Mouse (Mus musculus) stomach, embryonic 16.5 days (tissue): ENCODE measurements around the gene Ube2c. TPM values are rescaled to one million over a fixed set of nuclear protein-coding genes. Genes with fewer than 3 reads are reported as not detected.
"Not testable (repeated sequence)": the region's sequence is repeated elsewhere in the genome, so short reads cannot be mapped to it uniquely, and the experiment has no call there.

Experiments
- ATAC-seq: fragments of 200-750 bp; cut with Nextera tagmentation; 2 replicates; pipeline ENCODE4 v1.8.0; 2017; ENCODE audit warnings: moderate number of reproducible peaks, moderate TSS enrichment; ENCODE audit not compliant: insufficient read depth, low FRiP score
- H3K27ac ChIP-seq: fragments of 300-500 bp; sonication (generic); 2 replicates; pipeline ENCODE4 v1.5.1; 2014; ENCODE audit warnings: low read length
- H3K27me3 ChIP-seq: fragments of 300-500 bp; sonication (generic); 2 replicates; pipeline ENCODE4 v1.6.1; 2014; ENCODE audit warnings: low read length, control low read depth, mixed read lengths; ENCODE audit not compliant: control insufficient read depth, insufficient read depth
- H3K36me3 ChIP-seq: fragments of 300-500 bp; sonication (generic); 2 replicates; pipeline ENCODE4 v1.6.1; 2014; ENCODE audit warnings: low read length; ENCODE audit not compliant: control insufficient read depth, insufficient read depth
- H3K4me1 ChIP-seq: fragments of 300-500 bp; sonication (generic); 2 replicates; pipeline ENCODE4 v1.6.1; 2014; ENCODE audit warnings: low read length, control low read depth, mixed read lengths; ENCODE audit not compliant: control insufficient read depth, insufficient read depth
- H3K4me2 ChIP-seq: fragments of 300-500 bp; sonication (generic); 2 replicates; pipeline ENCODE4 v1.6.1; 2014; ENCODE audit warnings: low read depth, low read length, mixed read lengths
- H3K4me3 ChIP-seq: fragments of 300-500 bp; sonication (generic); replicated peaks from 2 replicates; pipeline ENCODE4 v1.5.1; 2014; ENCODE audit warnings: mild to moderate bottlenecking, low read length
- H3K9ac ChIP-seq: fragments of 300-500 bp; sonication (generic); 2 replicates; pipeline ENCODE4 v1.6.1; 2014; ENCODE audit warnings: low read length
- H3K9me3 ChIP-seq: fragments of 300-500 bp; sonication (generic); replicated peaks from 2 replicates; pipeline ENCODE4 v1.6.1; 2016; ENCODE audit warnings: low read length, control low read depth; ENCODE audit not compliant: control insufficient read depth
- WGBS: fragments of 180-500 bp; shearing (Covaris S2); extraction: QIAGEN DNeasy Blood & Tissue Kit; methylation state at CpG from one replicate; pipeline ENCODE4 v1.1.7; 2014; 5-methylcytosine and 5-hydroxymethylcytosine counted together
- polyA plus RNA-seq: library from polyadenylated mRNA; unstranded; fragments of >200 nt; fragmentation: Nextera tagmentation; extraction: Ambion mirVana; gene quantifications from 2 replicates; pipeline ENCODE4 v1.2.1, GENCODE M21; 2015

The Ube2c gene
- polyA plus RNA-seq, 1 experiment from 2014 or later = 335 TPM

DNA sequence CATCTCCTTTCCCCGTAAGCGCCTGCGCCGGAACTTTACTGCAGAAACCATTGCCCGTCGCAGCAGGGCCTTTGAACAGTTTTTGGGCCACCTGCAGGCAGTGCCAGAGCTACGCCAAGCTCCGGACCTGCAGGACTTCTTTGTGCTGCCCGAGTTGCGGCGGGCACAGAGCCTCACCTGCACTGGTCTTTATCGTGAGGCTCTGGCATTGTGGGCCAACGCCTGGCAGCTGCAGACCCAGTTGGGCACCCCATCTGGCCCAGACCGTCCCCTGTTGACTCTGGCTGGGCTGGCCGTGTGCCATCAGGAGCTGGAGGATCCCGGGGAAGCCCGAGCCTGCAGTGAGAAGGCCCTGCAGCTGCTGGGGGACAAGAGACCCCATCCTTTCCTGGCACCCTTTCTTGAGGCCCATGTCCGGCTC is 22.2 kb downstream of the Ube2c start:
- Histone ChIP-seq H3K4me2 (no peak overlapping the region), H3K9me3 (no peaks in the 10 kb centered on the region), H3K27ac (no peak overlapping the region), H3K4me3 (no peak overlapping the region), H3K27me3 (no peaks in the 10 kb centered on the region), H3K36me3 (peaks cover 11% of the 10 kb centered on the region; the same call in 1 of the 2 replicates), H3K9ac (no peak overlapping the region), H3K4me1 (peaks cover 9% of the 10 kb centered on the region)
- whole genome bisulfite sequencing = 91% methylated on average over 18 of the region's 18 CpGs
- no peak for ATAC-seq

GRCm38 (mm10) chr2:164792400-164793190 is 22.9 kb downstream of the Ube2c start:
- H3K4me1 ChIP-seq = peaks cover 4% of the 10 kb centered on the region; the same call in 1 of the 2 replicates
- no peaks in the 10 kb centered on the region for H3K27me3 ChIP-seq
- no peaks in the 10 kb centered on the region for H3K9me3 ChIP-seq
- no peak overlapping the region for H3K27ac ChIP-seq
- no peak overlapping the region for H3K9ac ChIP-seq
- 92% methylated on average over 12 of the region's 12 CpGs for WGBS
- peaks cover 11% of the 10 kb centered on the region; the same call in 1 of the 2 replicates for H3K36me3 ChIP-seq
- H3K4me2 ChIP-seq = no peak overlapping the region
- no peak overlapping the region for H3K4me3 ChIP-seq
- no peak for ATAC-seq

DNA sequence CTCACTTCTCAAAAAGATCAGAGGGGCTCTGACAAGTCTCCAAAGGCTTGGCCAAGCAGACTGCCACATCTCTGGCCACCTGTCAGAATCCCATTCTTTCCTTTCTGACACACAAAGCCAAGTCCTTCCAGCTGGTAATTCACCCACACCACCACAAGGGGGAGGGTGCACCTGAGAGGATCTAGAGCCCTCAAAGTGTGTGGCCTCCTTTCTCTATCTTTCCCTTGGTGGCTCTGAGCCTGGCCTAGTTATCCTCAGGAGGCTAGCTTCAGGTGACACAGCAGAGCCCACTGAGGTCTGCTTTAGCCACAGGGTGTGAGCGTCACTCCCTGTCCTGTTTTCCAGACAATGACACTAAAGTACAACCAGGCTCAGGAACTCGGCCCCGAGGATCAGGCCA is 23.5 kb downstream of the Ube2c start:
- Histone ChIP-seq H3K9ac (no peak overlapping the region), H3K36me3 (peaks cover 16% of the 10 kb centered on the region; the same call in 1 of the 2 replicates), H3K4me3 (no peak overlapping the region), H3K27me3 (no peaks in the 10 kb centered on the region), H3K27ac (no peak overlapping the region), H3K9me3 (no peaks in the 10 kb centered on the region), H3K4me2 (no peak overlapping the region), H3K4me1 (peaks cover 2% of the 10 kb centered on the region; the same call in 1 of the 2 replicates)
- no peak for ATAC-seq
- 76% methylated on average over 3 of the region's 3 CpGs for WGBS

GRCm38 (mm10) chr2:164793772-164794171 is 24.1 kb downstream of the Ube2c start:
- no peak for ATAC-seq
- Histone ChIP-seq H3K27ac (no peak overlapping the region), H3K4me1 (no peaks in the 10 kb centered on the region), H3K4me2 (no peak overlapping the region), H3K36me3 (peaks cover 16% of the 10 kb centered on the region; the same call in 1 of the 2 replicates), H3K9ac (no peak overlapping the region), H3K4me3 (no peak overlapping the region), H3K27me3 (no peaks in the 10 kb centered on the region), H3K9me3 (no peaks in the 10 kb centered on the region)
- 89% methylated on average over 2 of the region's 2 CpGs for WGBS

DNA sequence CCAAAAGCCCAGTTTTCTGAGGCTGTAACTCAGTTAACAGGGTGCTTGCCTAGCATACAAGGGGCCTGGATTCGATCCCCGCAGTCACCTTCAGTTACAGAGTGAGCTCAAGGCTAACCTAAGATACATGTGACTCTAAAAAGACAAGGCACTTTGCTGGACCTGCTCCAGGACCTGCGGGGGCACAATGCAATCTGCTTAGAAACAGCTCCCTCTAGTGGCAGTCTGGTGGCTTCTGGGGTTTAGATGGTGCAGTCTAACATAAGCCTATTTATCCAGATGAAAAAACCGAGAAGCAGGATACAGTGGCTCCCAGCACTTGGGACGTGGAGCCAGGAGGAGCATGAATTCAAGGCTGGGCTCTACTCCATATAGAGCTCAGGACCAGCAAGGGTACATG is 24.6 kb downstream of the Ube2c start:
- Histone ChIP-seq H3K4me2 (no peak overlapping the region), H3K4me3 (no peak overlapping the region), H3K27ac (no peak overlapping the region), H3K9me3 (no peaks in the 10 kb centered on the region), H3K36me3 (peaks cover 16% of the 10 kb centered on the region; the same call in 1 of the 2 replicates), H3K4me1 (no peaks in the 10 kb centered on the region), H3K9ac (no peak overlapping the region), H3K27me3 (no peaks in the 10 kb centered on the region)
- 33% methylated on average over 5 of the region's 5 CpGs for WGBS
- 0 out of 2 replicates have a peak, but pooled peaks have one; percentile 26 for ATAC-seq

DNA sequence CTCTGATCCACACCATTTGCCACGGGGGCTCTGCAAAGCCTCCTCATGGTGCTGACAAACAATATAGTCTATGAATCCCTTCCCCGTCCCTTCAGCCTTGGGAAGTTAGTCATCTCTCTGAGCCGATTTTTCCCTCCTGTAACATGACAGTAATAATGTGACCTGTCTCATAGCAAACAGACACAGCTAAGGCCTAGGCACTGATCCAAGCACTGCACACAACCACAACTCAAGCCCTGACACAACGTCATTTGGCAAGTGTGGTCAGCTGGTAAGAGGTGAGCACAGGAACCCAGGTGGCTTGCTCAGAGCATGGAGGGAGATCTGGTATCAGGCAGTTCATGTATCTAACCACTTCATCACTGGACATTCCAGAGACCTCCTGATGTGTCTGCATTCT is 26.2 kb downstream of the Ube2c start:
- H3K4me1 ChIP-seq = no peaks in the 10 kb centered on the region
- 74% methylated on average over 4 of the region's 4 CpGs for WGBS
- H3K4me3 ChIP-seq = no peak overlapping the region
- peaks cover 16% of the 10 kb centered on the region; the same call in 1 of the 2 replicates for H3K36me3 ChIP-seq
- H3K27ac ChIP-seq = no peak overlapping the region
- no peak for ATAC-seq
- H3K9ac ChIP-seq = no peak overlapping the region
- no peak overlapping the region for H3K4me2 ChIP-seq
- H3K27me3 ChIP-seq = no peaks in the 10 kb centered on the region
- no peaks in the 10 kb centered on the region for H3K9me3 ChIP-seq

DNA sequence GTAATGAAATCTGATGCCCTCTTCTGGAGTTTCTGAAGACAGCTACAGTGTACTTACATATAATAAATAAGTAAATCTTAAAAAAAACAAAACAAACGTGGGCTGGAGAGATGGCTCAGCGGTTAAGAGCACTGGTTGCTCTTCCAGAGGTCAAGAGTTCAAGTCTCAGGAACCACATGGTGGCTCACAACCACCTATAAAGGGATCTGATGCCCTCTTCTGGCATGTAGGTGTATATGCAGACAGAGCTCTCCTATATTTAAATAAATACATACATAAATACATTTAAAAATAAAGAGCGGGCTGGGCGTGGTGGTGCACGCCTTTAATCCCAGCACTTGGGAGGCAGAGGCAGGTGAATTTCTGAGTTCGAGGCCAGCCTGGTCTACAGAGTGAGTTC is 28.9 kb downstream of the Ube2c start:
- not testable (repeated sequence) for H3K4me1 ChIP-seq, H3K36me3 ChIP-seq, ATAC-seq, H3K27ac ChIP-seq, H3K9ac ChIP-seq, H3K9me3 ChIP-seq, H3K4me3 ChIP-seq, H3K27me3 ChIP-seq, H3K4me2 ChIP-seq
- WGBS = 79% methylated on average over 6 of the region's 6 CpGs

DNA sequence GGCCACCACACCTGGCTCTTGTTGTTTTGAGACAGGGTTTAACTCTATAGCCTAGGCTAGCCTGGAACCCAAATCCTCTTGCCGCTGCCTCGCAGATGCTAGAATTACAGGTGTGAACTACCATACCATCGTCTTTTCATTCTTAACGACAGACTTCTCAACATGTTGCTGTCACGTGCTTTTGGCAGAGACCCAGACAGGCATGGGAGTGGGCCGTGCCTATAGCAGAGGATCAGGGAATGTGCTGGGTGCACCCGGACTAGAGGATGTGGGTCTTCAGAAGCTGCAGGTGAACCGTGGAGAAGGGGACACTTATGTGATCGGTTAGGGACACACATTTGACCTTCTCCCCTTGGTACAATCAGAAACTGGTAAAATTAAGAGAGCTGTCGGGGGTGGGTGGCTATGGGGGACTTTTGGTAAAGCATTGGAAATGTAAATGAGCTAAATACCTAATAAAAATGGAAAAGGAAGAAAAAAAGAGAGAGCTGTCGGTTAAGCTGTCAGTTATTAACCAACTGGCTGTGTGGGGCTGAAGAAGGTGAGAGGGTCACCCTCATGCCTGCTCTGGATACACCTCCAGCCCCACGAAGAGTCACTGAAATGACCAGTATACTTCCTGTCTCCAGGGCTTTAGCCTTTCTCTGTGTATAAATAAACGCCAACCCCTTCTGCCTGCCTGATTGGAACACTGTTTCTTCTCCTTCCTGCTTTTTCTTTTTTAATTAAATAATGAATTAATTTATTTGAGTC is 30.7 kb downstream of the Ube2c start:
- 90% methylated on average over 13 of the region's 13 CpGs for WGBS
- Histone ChIP-seq H3K4me3 (no peak overlapping the region), H3K9me3 (no peaks in the 10 kb centered on the region), H3K9ac (no peak overlapping the region), H3K4me2 (no peak overlapping the region), H3K4me1 (peaks cover 9% of the 10 kb centered on the region), H3K27me3 (no peaks in the 10 kb centered on the region), H3K36me3 (0 out of 2 replicates have a peak, but pooled peaks cover 4% of the 10 kb centered on the region), H3K27ac (no peak overlapping the region)
- ATAC-seq = no peak
